Mouse (Mus musculus) heart, embryonic 11.5 days (tissue): ENCODE results near the gene Myadml2. TPM values are rescaled to one million over a fixed set of nuclear protein-coding genes. Genes with fewer than 3 reads are reported as not detected.

Source experiments
- ATAC-seq: fragments of 200-750 bp; cut with Nextera tagmentation; replicated peaks from 2 replicates; pipeline ENCODE4 v1.8.0; 2017; ENCODE audit warnings: moderate library complexity; ENCODE audit not compliant: insufficient number of reproducible peaks, low FRiP score, low TSS enrichment
- H3K27ac ChIP-seq: fragments of 300-500 bp; sonication (generic); 2 replicates; pipeline ENCODE4 v1.5.1; 2014; ENCODE audit warnings: mild to moderate bottlenecking, low read depth, low read length
- H3K27me3 ChIP-seq: fragments of 300-500 bp; sonication (generic); 2 replicates; pipeline ENCODE4 v1.6.1; 2014; ENCODE audit warnings: mild to moderate bottlenecking, low read length, mixed read lengths; ENCODE audit not compliant: control insufficient read depth, insufficient read depth
- H3K36me3 ChIP-seq: fragments of 300-500 bp; sonication (generic); 2 replicates; pipeline ENCODE4 v1.6.1; 2014; ENCODE audit warnings: mild to moderate bottlenecking, low read length, moderate library complexity, mixed read lengths; ENCODE audit not compliant: control insufficient read depth, insufficient read depth
- H3K4me1 ChIP-seq: fragments of 300-500 bp; sonication (generic); 2 replicates; pipeline ENCODE4 v1.6.1; 2014; ENCODE audit warnings: low read length; ENCODE audit not compliant: control insufficient read depth, insufficient read depth
- H3K4me2 ChIP-seq: fragments of 300-500 bp; sonication (generic); 2 replicates; pipeline ENCODE4 v1.6.1; 2014; ENCODE audit warnings: mild to moderate bottlenecking, moderate library complexity
- H3K4me3 ChIP-seq: fragments of 300-500 bp; sonication (generic); 2 replicates; pipeline ENCODE4 v1.5.1; 2014; ENCODE audit warnings: low read depth, low read length
- H3K9ac ChIP-seq: fragments of 300-500 bp; sonication (generic); 2 replicates; pipeline ENCODE4 v1.6.1; 2014; ENCODE audit warnings: mild to moderate bottlenecking, low read depth, low read length, moderate library complexity
- H3K9me3 ChIP-seq: fragments of 300-500 bp; sonication (generic); replicated peaks from 2 replicates; pipeline ENCODE4 v1.6.1; 2016; ENCODE audit warnings: low read length; ENCODE audit not compliant: control insufficient read depth
- WGBS: fragments of 180-500 bp; shearing (Covaris S2); extraction: QIAGEN DNeasy Blood & Tissue Kit; methylation state at CpG from one replicate; pipeline ENCODE4 v1.1.7; 2014; ENCODE audit not compliant: insufficient replicate concordance; 5-methylcytosine and 5-hydroxymethylcytosine counted together
- polyA plus RNA-seq: library from polyadenylated mRNA; unstranded; fragments of >200 nt; fragmentation: Nextera tagmentation; extraction: Ambion mirVana; gene quantifications from 2 replicates; pipeline ENCODE4 v1.2.1, GENCODE M21; 2014

Gene Myadml2
- polyA plus RNA-seq, 1 experiment from 2014 or later: 8.1 TPM

DNA sequence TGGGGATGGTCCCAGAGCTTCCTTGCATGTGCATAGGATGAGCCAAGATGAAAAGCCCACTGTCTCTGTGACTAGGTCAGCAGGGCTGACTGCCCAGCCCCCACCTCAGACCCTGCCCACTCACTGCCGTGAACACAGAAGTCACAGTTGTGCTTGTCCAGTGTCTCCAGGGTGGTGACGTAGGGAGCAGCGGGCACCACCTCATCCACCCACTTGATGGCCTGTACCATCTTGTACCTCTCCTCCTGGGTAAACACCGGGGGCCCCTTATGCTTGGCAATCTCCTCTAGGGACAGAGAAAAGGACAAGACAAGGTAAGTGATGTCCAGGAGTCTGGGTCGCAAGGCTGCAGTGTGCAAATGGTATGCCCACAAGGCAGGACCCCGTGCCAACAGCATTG lies 32.8 kb downstream of the Myadml2 start:
- Histone ChIP-seq H3K9ac (no peak overlapping the region), H3K27ac (no peak overlapping the region), H3K4me2 (no peak overlapping the region), H3K27me3 (no peaks in the 10 kb centered on the region), H3K4me1 (peaks cover 12% of the 10 kb centered on the region), H3K4me3 (no peak overlapping the region), H3K36me3 (peaks cover 28% of the 10 kb centered on the region), H3K9me3 (no peaks in the 10 kb centered on the region)
- WGBS: 88% methylated on average over 6 of the region's 6 CpGs
- no peak for ATAC-seq

DNA sequence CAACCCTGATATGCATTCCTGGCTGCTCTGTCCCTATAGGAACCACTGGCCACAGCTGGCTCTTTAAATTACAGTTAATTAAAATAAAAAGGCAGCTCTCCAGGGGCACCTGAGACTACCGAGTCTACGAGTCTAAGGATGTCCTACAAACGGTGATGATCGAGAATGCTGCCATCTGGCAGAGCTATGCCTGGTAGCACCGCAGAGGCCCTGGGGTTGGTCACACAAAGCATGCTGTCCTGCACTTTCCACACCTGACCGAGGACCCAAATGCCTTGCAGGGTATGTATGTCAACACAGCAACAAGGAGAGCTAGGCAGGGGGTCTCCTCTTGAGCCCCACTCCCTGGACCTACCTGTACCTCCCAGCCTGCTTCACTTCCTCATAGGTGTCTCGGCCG lies 34.0 kb downstream of the Myadml2 start:
- H3K4me3 ChIP-seq: no peak overlapping the region
- no peak overlapping the region for H3K9ac ChIP-seq
- ATAC-seq: no peak
- H3K27ac ChIP-seq: no peak overlapping the region
- H3K9me3 ChIP-seq: no peaks in the 10 kb centered on the region
- H3K4me2 ChIP-seq: no peak overlapping the region
- WGBS: 86% methylated on average over 8 of the region's 8 CpGs
- H3K36me3 ChIP-seq: peaks cover 23% of the 10 kb centered on the region
- H3K4me1 ChIP-seq: peaks cover 20% of the 10 kb centered on the region
- no peaks in the 10 kb centered on the region for H3K27me3 ChIP-seq

DNA sequence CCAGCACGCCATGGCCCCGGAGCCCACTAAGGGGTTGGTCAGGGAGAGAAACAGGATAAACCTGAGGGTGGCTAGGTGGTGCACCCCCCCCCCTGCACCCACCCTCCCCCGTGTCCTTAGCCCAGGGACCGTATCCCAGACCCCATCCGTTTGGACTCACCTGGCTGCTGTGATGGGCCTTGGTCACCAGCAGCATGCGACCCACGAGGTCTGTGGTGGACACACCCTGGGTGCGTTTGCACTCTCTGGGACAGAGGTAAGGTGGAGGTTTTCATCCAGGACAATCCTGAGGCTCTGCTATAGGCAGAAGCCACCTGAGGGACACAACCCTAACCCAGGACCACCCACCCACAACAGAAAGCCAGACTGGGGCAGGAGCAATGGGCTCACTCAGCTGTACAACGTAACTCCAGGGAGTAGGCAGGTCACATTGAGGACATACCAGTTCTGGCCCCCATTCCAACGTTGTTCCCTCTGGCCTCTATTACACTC lies 34.4 kb downstream of the Myadml2 start:
- Histone ChIP-seq H3K36me3 (peaks cover 21% of the 10 kb centered on the region), H3K4me1 (peaks cover 25% of the 10 kb centered on the region), H3K9ac (no peak overlapping the region), H3K27me3 (no peaks in the 10 kb centered on the region), H3K9me3 (no peaks in the 10 kb centered on the region), H3K4me2 (no peak overlapping the region), H3K27ac (no peak overlapping the region), H3K4me3 (no peak overlapping the region)
- no peak for ATAC-seq
- WGBS: 87% methylated on average over 10 of the region's 10 CpGs

DNA sequence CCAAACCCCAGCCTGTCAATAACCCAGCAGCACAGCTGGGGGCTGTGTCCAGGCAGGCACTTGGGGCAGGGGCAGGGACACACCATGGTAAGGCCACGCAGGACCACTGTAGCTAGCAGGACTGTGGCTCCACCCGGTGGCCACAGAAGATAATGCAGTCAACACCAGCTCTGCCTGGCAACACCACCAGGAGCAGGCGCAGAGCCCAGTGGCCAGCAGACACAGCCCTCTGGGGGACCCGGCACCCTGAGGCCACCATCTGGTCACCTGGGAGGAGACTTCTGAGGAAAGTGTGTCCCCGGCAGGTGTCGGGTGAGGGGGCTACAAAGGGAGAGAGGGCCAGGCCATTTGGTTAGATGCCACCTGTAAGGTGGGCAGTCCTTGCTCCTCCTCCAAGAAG lies 35.2 kb downstream of the Myadml2 start:
- ATAC-seq: no peak
- Histone ChIP-seq H3K9ac (no peak overlapping the region), H3K27ac (no peak overlapping the region), H3K4me3 (no peak overlapping the region), H3K36me3 (peaks cover 19% of the 10 kb centered on the region), H3K27me3 (peaks cover under 1% of the 10 kb centered on the region; the same call in 1 of the 2 replicates), H3K4me1 (peaks cover 29% of the 10 kb centered on the region), H3K4me2 (no peak overlapping the region), H3K9me3 (no peaks in the 10 kb centered on the region)
- 40% methylated on average over 6 of the region's 6 CpGs for WGBS

DNA sequence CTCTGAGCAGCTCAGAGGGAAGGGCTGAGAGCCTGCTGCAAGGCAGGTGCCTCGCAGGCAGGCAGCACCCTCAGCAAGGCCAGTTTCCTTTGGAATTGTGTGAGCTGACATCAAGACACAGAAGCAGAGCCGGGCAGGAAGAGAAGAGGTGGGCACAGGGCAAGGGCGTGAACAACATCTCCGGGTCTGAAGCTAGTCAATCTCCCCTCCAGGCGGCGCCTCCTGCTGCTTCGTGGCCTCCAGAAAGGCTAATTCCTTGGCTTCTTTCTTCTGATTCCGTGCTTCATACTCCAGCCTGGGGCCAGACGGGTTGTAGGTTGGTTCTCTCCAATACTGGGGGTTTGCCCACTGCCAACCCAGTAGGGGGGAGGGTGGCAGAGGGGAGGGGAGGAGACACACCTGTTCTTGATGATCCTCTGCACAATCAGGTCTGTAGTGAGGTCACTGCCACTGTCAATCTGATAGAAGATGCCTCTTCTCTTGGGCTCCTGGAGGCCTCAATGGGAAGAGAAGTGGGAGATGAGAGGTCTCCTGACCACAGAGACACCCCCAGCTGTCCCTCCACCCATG lies 37.4 kb downstream of the Myadml2 start:
- no peaks in the 10 kb centered on the region for H3K9me3 ChIP-seq
- peaks cover 19% of the 10 kb centered on the region for H3K36me3 ChIP-seq
- H3K27ac ChIP-seq: no peak overlapping the region
- H3K4me1 ChIP-seq: peaks cover 24% of the 10 kb centered on the region
- ATAC-seq: no peak
- no peak overlapping the region for H3K9ac ChIP-seq
- H3K27me3 ChIP-seq: peaks cover 3% of the 10 kb centered on the region; the same call in 1 of the 2 replicates
- WGBS: 87% methylated on average over 9 of the region's 9 CpGs
- no peak overlapping the region for H3K4me3 ChIP-seq
- no peak overlapping the region for H3K4me2 ChIP-seq

DNA sequence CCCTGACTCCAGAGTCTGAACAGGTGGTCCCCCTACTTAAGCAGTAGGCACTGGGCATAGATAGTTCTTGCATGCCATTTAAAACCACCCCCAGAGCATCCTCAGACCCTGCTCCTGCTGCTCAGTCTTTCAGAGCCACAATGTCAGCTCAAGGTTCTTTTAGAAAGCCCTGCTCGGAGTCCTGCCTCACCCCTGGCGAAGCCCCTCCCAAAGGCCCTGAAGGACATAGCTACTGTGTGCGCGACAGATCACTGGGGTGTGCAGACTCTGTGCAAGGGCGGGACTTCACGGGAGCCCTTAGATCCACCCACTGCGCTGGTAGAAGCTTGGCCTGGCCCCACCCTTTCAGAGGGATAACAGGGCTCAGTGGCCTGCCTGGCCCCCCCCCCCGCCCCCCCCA lies 38.7 kb downstream of the Myadml2 start:
- H3K9ac ChIP-seq: peak overlapping the region; percentile 74
- peaks cover 24% of the 10 kb centered on the region for H3K4me1 ChIP-seq
- H3K4me2 ChIP-seq: peak overlapping the region; percentile 87
- WGBS: 37% methylated on average over 7 of the region's 8 CpGs
- ATAC-seq: peak; percentile 80
- H3K9me3 ChIP-seq: no peaks in the 10 kb centered on the region
- H3K4me3 ChIP-seq: peak overlapping the region; percentile 43; the same call in 1 of the 2 replicates
- peaks cover 23% of the 10 kb centered on the region for H3K36me3 ChIP-seq
- H3K27ac ChIP-seq: peak overlapping the region; percentile 50; the same call in 1 of the 2 replicates
- H3K27me3 ChIP-seq: peaks cover 3% of the 10 kb centered on the region; the same call in 1 of the 2 replicates

DNA sequence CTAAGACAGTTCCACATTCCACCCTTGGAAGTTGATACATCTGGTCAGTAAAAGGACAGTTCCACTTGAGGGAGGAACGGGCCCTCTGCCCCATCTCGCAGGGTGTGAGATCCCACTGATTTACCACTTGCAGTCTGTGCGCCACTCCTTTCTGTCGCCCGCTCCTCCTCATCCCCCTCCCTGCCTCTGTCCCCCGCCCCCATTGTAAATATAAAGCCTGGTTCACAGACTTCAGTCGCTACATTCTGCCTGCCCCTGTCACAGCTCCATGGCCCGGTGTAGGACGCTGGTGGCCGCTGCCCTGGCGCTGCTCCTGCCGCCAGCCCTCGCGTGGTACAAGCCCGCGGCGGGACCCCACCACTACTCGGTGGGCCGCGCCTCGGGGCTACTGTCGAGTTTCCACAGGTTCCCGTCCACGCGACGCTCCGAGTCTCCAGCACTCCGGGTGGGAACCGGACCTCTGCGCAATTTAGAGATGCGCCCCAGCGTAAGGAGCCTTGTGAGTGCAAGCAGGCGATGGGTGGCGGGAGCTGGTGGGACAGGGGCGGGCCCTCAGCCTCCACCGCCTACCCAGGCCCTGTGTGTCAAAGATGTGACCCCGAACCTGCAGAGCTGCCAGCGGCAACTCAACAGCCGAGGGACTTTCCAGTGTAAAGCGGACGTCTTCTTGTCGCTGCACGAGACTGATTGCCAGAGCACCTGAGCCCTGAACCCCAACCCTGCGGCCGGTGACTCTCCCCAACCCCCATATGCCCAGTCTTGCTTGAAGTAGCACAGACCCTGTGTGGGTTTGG lies 39.5 kb downstream of the Myadml2 start, which contains the start of gene Npb:
TSS of gene Npb (plus strand) at position 237 of the 794 bp plus-strand sequence.
- Histone ChIP-seq H3K4me3 (peak within 1 kb of the TSS; percentile 43), H3K9me3 (no peaks in the 10 kb centered on the region), H3K36me3 (peaks cover 23% of the 10 kb centered on the region), H3K9ac (peak within 1 kb of the TSS; percentile 74), H3K4me1 (peaks cover 24% of the 10 kb centered on the region), H3K4me2 (peak within 1 kb of the TSS; percentile 87), H3K27ac (peak within 1 kb of the TSS; percentile 50; the same call in 1 of the 2 replicates), H3K27me3 (peaks cover 3% of the 10 kb centered on the region; the same call in 1 of the 2 replicates)
- no peak for ATAC-seq
- WGBS: 4% methylated on average over 45 of the region's 45 CpGs

DNA sequence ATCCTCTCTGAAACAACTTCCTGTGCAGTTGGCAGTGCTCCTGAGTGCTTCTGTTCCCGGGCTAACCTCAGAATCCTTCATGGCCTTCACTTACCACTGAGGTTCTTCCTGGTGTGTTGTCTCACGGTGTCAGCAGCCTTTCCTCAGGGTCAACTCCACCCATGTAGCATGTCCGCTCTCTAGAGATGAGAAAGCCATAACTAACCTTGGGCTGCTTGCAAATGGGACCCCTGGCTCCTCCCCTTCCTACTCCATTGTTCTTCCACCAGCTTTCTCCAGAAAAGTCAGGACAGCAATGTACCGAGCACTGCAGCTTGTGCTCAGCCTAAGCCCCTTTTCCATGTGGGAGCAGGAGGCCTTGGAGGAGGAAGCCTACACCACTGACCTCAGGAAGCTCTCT lies 41.2 kb downstream of the Myadml2 start:
- no peak overlapping the region for H3K9ac ChIP-seq
- peaks cover 12% of the 10 kb centered on the region for H3K36me3 ChIP-seq
- no peak overlapping the region for H3K4me3 ChIP-seq
- H3K27me3 ChIP-seq: peaks cover 3% of the 10 kb centered on the region; the same call in 1 of the 2 replicates
- no peak overlapping the region for H3K27ac ChIP-seq
- peaks cover 24% of the 10 kb centered on the region for H3K4me1 ChIP-seq
- H3K9me3 ChIP-seq: no peaks in the 10 kb centered on the region
- whole genome bisulfite sequencing: 72% methylated on average over 4 of the region's 4 CpGs
- H3K4me2 ChIP-seq: no peak overlapping the region
- no peak for ATAC-seq
